Mouse (Mus musculus) liver, postnatal 0 days (tissue): Measurements from ENCODE around the gene Lpcat1. TPM values are rescaled to one million over a fixed set of nuclear protein-coding genes. Genes with fewer than 3 reads are reported as not detected.

Experiments used
- ATAC-seq: fragments of 200-750 bp; cut with Nextera tagmentation; 2 replicates; pipeline ENCODE4 v1.8.0; 2017; ENCODE audit warnings: mild to moderate bottlenecking, moderate library complexity
- DNase-seq: peaks from one replicate; pipeline ENCODE4 v3.0.0-alpha.2; 2016
- H3K27ac ChIP-seq: fragments of 300-500 bp; sonication (generic); 2 replicates; pipeline ENCODE4 v1.5.1; 2014; ENCODE audit warnings: antibody characterized with exemption, moderate library complexity, mild to moderate bottlenecking, low read depth
- H3K27me3 ChIP-seq: fragments of 300-500 bp; sonication (generic); 2 replicates; pipeline ENCODE4 v1.6.1; 2014; ENCODE audit warnings: low read length, control low read depth, mixed read lengths; ENCODE audit not compliant: insufficient read depth
- H3K36me3 ChIP-seq: fragments of 300-500 bp; sonication (generic); replicated peaks from 2 replicates; pipeline ENCODE4 v1.6.1; 2014; ENCODE audit warnings: mild to moderate bottlenecking, control low read depth, low read length, moderate library complexity, mixed read lengths; ENCODE audit not compliant: insufficient read depth
- H3K4me1 ChIP-seq: fragments of 300-500 bp; sonication (generic); 2 replicates; pipeline ENCODE4 v1.6.1; 2014; ENCODE audit warnings: antibody characterized with exemption, mild to moderate bottlenecking, control low read depth; ENCODE audit not compliant: insufficient read depth
- H3K4me2 ChIP-seq: fragments of 300-500 bp; sonication (generic); 2 replicates; pipeline ENCODE4 v1.6.1; 2014; ENCODE audit warnings: low read depth, mild to moderate bottlenecking, low read length, moderate library complexity, mixed read lengths
- H3K4me3 ChIP-seq: fragments of 300-500 bp; sonication (generic); 2 replicates; pipeline ENCODE4 v1.5.1; 2014; ENCODE audit warnings: low read depth, low read length
- H3K9ac ChIP-seq: fragments of 300-500 bp; sonication (generic); replicated peaks from 2 replicates; pipeline ENCODE4 v1.6.1; 2014; ENCODE audit warnings: mild to moderate bottlenecking, moderate library complexity
- H3K9me3 ChIP-seq: fragments of 300-500 bp; sonication (generic); 2 replicates; pipeline ENCODE4 v1.6.1; 2016; ENCODE audit warnings: mild to moderate bottlenecking, control low read depth, low read length, mixed read lengths
- CTCF ChIP-seq: sonication (generic); IDR thresholded peaks from 2 replicates; pipeline ENCODE4 v1.5.1; 2016; ENCODE audit warnings: antibody characterized with exemption, low read depth
- EP300 ChIP-seq: IDR thresholded peaks from 2 replicates; pipeline ENCODE4 v1.6.1; 2016; ENCODE audit warnings: antibody characterized with exemption, low read depth, mild to moderate bottlenecking
- WGBS: fragments of 180-500 bp; shearing (Covaris S2); extraction: QIAGEN DNeasy Blood & Tissue Kit; methylation state at CpG from one replicate; pipeline ENCODE4 v1.1.7; 2014; ENCODE audit not compliant: insufficient replicate concordance; 5-methylcytosine and 5-hydroxymethylcytosine counted together
- polyA plus RNA-seq: library from polyadenylated mRNA; unstranded; fragments of >200 nt; fragmentation: Nextera tagmentation; extraction: Ambion mirVana; gene quantifications from 2 replicates; pipeline ENCODE4 v1.2.1, GENCODE M21; 2015

Gene Lpcat1
- polyA plus RNA-seq, 1 experiment from 2014 or later, result 32.4 TPM

GRCm38 (mm10) chr13:73535287-73535686 lies 68.3 kb downstream of the Lpcat1 start:
- Histone ChIP-seq H3K9ac (no peak overlapping the region), H3K4me3 (no peak overlapping the region), H3K4me2 (peak overlapping the region; percentile 65; the same call in 1 of the 2 replicates), H3K36me3 (no peaks in the 10 kb centered on the region), H3K27ac (no peak overlapping the region), H3K4me1 (peaks cover 8% of the 10 kb centered on the region), H3K27me3 (peaks cover 36% of the 10 kb centered on the region), H3K9me3 (no peaks in the 10 kb centered on the region)
- TF ChIP-seq EP300 (no peak), CTCF (no peak)
- 25% methylated on average over 3 of the region's 3 CpGs for WGBS
- no peak for ATAC-seq
- DNase-seq, result no peak

- H3K4me2 ChIP-seq, result peak within 1 kb of the TSS; percentile 65
- peaks cover 8% of the 10 kb centered on the region for H3K4me1 ChIP-seq
- no peaks in the 10 kb centered on the region for H3K36me3 ChIP-seq
- peak; percentile 85 for ATAC-seq
- peak within 1 kb of the TSS; percentile 32 for H3K4me3 ChIP-seq
- WGBS, result 1% methylated on average over 24 of the region's 26 CpGs
- H3K27ac ChIP-seq, result no peak within 1 kb of the TSS
- H3K9ac ChIP-seq, result 0 out of 2 replicates have a peak within 1 kb of the TSS, but pooled peaks have one; percentile 0
- peaks cover 36% of the 10 kb centered on the region for H3K27me3 ChIP-seq
- no peaks in the 10 kb centered on the region for H3K9me3 ChIP-seq
- peak; percentile 74 for DNase-seq
- TF ChIP-seq CTCF, result no peak
- no peak for TF ChIP-seq EP300
Observed at GRCm38 (mm10) chr13:73536403-73536821, 69.4 kb downstream of the Lpcat1 start, which contains the start of gene Slc6a3. Gene Slc6a3, plus strand, starts transcription at chr13:73536747.

GRCm38 (mm10) chr13:73536824-73537223 lies 69.8 kb downstream of the Lpcat1 start:
- no peak for DNase-seq
- Histone ChIP-seq H3K4me3 (peak overlapping the region; percentile 32; the same call in 1 of the 2 replicates), H3K4me2 (peak overlapping the region; percentile 65), H3K9me3 (no peaks in the 10 kb centered on the region), H3K9ac (no peak overlapping the region), H3K27me3 (peaks cover 36% of the 10 kb centered on the region), H3K36me3 (no peaks in the 10 kb centered on the region), H3K4me1 (peaks cover 8% of the 10 kb centered on the region), H3K27ac (no peak overlapping the region)
- no peak for TF ChIP-seq EP300
- no peak for TF ChIP-seq CTCF
- WGBS, result 18% methylated on average over 13 of the region's 13 CpGs
- ATAC-seq, result peak; percentile 25; the same call in 1 of the 2 replicates

GRCm38 (mm10) chr13:73564201-73564600 lies 97.2 kb downstream of the Lpcat1 start:
- Histone ChIP-seq H3K9ac (no peak overlapping the region), H3K9me3 (no peaks in the 10 kb centered on the region), H3K4me3 (no peak overlapping the region), H3K27ac (no peak overlapping the region), H3K4me1 (no peaks in the 10 kb centered on the region), H3K27me3 (peaks cover 3% of the 10 kb centered on the region; the same call in 1 of the 2 replicates), H3K4me2 (no peak overlapping the region), H3K36me3 (no peaks in the 10 kb centered on the region)
- WGBS, result 77% methylated on average over 5 of the region's 5 CpGs
- DNase-seq, result no peak
- TF ChIP-seq CTCF (no peak), EP300 (no peak)
- ATAC-seq, result no peak

Other genes starting within 250 kb of the Lpcat1 start
- not detected in 2 replicates for gene Irx4, start 206.7 kb upstream of the Lpcat1 start, polyA plus RNA-seq
- gene Mrpl36, start 138.7 kb upstream of the Lpcat1 start, polyA plus RNA-seq, result 88.7 and 90.4 TPM in 2 replicates
- gene Ndufs6, start 138.7 kb upstream of the Lpcat1 start, polyA plus RNA-seq, result 291 TPM in 2 replicates
- gene Slc6a3, start 69.5 kb downstream of the Lpcat1 start, polyA plus RNA-seq, result 0.22 and 0.34 TPM in 2 replicates
- gene Clptm1l, start 136.8 kb downstream of the Lpcat1 start, polyA plus RNA-seq, result 49.2 and 54.3 TPM in 2 replicates
- 0.21 and 0.29 TPM in 2 replicates for gene Tert, start 159.7 kb downstream of the Lpcat1 start, polyA plus RNA-seq
- not detected in 2 replicates for gene Slc6a18, start 210.8 kb downstream of the Lpcat1 start, polyA plus RNA-seq
- 1.3 and 1.4 TPM in 2 replicates for gene Slc6a19, start 237.7 kb downstream of the Lpcat1 start, polyA plus RNA-seq